Mouse (Mus musculus): ENCODE results near the gene Ncoa6.

DNA sequence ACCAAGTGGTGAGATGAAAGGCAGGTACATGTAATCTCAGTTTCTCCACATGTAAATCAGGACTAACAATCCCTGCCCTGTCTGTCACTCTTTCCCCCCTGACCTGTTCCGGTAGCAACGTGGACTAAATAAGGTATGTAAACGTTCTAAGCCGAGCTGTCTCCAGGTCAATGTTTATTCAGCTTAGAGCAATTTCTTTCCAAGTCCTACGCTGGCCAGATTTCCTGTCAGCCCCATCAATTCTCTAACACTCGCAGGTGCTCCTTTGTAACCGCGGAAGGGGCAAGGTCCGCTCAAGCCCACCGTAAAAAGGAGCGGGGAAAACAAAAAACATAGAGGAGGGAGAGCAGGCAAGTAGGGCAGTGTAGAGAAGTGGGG is 92.6 kb downstream of the Ncoa6 start:
- TF ChIP-seq CTCF (IDR thresholded peaks at IDR 0.05; ENCODE audit: low read depth) (no peak), EP300 (optimal IDR thresholded peaks at IDR 0.05) (no peak)

Measured in stomach, postnatal 0 days (tissue).